ENCODE assay signal across 30 mouse cellular contexts in genomic region chr10:117823321-117823720, GRCm38 (mm10).
"Had no signal": no experiment of that assay in that cellular context is flagged by ENCODE, and none has a peak within 500 bp of the region (broad histone marks: within the 10 kb centered on the region; RNA-seq: fewer than 3 reads in every experiment).

No protein-coding gene starts in this region.

- H3K27me3 ChIP-seq: heart, embryonic 12.5 days; heart, embryonic 13.5 days; heart, embryonic 15.5 days; hindbrain, embryonic 12.5 days; hindbrain, embryonic 13.5 days; hindbrain, embryonic 15.5 days; intestine, embryonic 15.5 days; kidney, embryonic 15.5 days had no signal

- H3K4me3 ChIP-seq: heart, embryonic 12.5 days; heart, embryonic 13.5 days; heart, embryonic 15.5 days; hindbrain, embryonic 10.5 days; hindbrain, embryonic 12.5 days; hindbrain, embryonic 13.5 days; hindbrain, embryonic 15.5 days; intestine, embryonic 15.5 days; kidney, embryonic 15.5 days; layer of hippocampus, adult 2 months; left cerebral cortex, adult 2 months had no signal

- ATAC-seq: hindbrain, embryonic 16.5 days; hindbrain, postnatal 0 days; inflammation-experienced regulatory T-cells, adult 6 months had no signal

- H3K4me1 ChIP-seq: hindbrain, embryonic 10.5 days; hindbrain, embryonic 12.5 days had no signal

- H3K9me3 ChIP-seq: heart, embryonic 12.5 days; heart, embryonic 13.5 days; heart, embryonic 15.5 days; hindbrain, embryonic 10.5 days; hindbrain, embryonic 12.5 days; hindbrain, embryonic 13.5 days; hindbrain, embryonic 15.5 days; intestine, embryonic 15.5 days; kidney, embryonic 15.5 days had no signal

- DNase-seq: heart, postnatal 10 days; heart, postnatal 14 days; heart, postnatal 36 days; heart, postnatal 4 days; kidney, adult 11 months; kidney, adult 18-20 months; kidney, adult 2 months; kidney, adult 8-10 months; kidney, adult 9 months; kidney, postnatal 10 days; kidney, postnatal 14 days; kidney, postnatal 25 days; kidney, postnatal 36 days; kidney, postnatal 4 days; layer of hippocampus, adult 9-11 months; layer of hippocampus, postnatal 36 days had no signal
